Mouse (Mus musculus): ENCODE data around the gene Prdx5.
"Not testable (repeated sequence)": the region's sequence is repeated elsewhere in the genome, so short reads cannot be mapped to it uniquely, and the experiment has no call there.

The Prdx5 gene

DNA sequence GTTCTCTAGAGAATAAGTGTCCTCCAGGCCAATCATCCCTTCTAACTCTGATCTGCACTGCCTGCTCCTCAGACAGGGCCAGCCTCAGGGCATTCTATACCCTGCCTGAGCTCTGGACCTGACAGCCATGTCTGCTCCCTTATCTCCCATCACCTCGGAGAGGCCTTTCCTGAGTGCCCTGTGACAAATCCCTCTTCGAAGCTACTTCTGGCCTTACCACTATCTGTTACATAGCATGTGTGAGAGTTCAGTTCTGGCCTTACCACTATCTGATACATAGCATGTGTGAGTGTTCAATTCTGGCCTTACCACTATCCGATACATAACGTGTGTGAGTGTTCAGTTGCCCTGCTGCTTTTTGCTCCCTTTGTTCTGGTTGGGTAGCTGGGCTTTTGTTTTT lies 5.4 kb upstream of the Prdx5 start:
- DNase-seq: peak; percentile 1

DNA sequence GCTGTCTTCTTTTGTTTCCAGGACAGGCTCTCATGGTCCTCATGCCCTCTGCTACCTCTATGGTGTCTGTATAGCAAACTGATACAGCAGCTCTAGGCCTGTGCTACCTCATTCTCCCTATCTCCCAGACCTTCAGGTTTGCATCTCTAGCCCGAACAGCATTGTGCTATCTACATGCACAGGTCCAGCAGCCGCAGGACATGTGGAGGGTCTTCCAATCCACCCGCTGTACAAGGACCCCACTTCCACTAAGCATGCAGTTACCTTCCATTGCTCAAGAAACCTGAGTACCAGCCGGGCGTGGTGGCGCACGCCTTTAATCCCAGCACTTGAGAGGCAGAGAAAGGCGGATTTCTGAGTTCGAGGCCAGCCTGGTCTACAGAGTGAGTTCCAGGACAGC lies 4.6 kb upstream of the Prdx5 start:
- DNase-seq: peak; percentile 1

DNA sequence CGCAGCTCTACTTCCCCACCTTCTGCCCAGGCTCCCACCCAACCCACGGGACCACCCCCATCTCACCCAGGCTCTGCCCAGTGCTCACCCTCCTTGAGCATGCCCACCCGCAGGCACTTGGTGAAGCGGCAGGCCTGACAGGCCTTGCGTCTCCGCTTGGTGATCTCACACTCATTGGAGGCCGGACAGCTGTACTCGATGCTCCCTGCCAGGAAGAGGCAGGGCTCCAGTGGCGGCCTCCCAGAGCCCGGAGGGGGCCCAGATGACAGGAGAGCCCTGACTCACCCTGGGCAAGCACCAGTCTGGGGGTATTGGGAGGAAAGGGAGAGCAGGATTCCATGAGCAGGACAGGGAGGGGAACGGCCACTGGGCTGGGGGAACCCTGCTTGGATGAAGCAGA lies 4.1 kb upstream of the Prdx5 start:
- DNase-seq: peak; percentile 7

GRCm38 (mm10) chr19:6913036-6913435 lies 3.1 kb upstream of the Prdx5 start:
- DNase-seq: no peak

DNA sequence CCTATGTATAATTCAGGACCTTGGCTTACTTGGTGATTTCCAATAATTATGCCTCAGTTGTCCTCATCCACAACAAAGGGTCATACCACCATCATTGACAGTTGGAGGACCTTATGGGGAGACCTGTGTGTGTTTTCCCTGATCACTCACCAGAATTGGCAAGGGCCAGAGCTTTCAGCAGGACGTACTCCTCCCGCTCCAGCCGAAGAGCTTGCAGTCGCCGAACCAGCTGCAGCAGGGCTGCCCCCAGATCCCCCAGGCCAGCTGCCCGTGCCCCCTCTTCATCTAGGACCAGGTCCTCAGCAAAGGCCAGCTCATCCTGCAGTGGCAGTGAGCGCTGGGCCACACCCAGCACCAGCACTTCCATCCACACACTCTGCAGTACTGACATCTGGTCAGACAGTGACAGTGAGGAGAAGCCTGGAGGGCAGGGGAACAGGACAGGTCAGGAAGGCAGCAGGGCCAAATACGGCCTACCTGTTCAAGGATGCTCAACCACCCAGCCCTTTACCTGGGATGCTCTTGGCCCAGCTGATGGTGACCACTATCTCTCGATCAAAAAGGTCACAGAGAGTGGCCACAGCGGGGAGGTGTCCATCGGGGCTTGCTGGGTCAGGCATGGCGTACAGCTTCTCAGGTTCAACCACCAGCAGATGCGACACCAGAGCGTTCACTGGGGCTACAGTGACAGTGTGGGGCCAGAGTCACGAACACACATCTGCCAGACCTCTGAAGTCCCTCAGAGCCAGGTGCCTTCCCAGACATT lies 2.5 kb upstream of the Prdx5 start:
- peak; percentile 5 for DNase-seq

GRCm38 (mm10) chr19:6911101-6912074 lies 1.5 kb upstream of the Prdx5 start:
- DNase-seq: peak; percentile 27

DNA sequence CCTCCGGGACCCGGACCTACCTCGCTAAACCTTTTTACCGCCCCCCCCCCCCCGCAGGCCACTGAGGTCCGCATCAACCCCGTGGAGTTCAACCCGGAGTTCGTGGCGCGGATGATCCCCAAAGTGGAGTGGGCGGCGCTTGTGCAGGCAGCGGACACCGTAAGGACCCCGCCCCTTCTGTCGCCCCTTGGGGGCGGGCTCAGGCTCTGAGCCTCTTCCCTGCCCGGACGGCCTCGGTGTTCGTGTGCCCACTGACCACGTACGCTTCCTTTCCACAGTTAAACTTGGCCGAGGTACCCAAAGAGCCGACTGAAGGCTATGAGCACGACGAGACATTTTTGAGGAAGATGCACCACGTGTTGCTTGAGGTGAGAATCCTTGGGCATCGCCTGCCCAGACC lies 400 bp upstream of the Prdx5 start:
- peak; percentile 72 for DNase-seq

- no peak for DNase-seq
Observed at GRCm38 (mm10) chr19:6909021-6909420, 885 bp downstream of the Prdx5 start.

DNA sequence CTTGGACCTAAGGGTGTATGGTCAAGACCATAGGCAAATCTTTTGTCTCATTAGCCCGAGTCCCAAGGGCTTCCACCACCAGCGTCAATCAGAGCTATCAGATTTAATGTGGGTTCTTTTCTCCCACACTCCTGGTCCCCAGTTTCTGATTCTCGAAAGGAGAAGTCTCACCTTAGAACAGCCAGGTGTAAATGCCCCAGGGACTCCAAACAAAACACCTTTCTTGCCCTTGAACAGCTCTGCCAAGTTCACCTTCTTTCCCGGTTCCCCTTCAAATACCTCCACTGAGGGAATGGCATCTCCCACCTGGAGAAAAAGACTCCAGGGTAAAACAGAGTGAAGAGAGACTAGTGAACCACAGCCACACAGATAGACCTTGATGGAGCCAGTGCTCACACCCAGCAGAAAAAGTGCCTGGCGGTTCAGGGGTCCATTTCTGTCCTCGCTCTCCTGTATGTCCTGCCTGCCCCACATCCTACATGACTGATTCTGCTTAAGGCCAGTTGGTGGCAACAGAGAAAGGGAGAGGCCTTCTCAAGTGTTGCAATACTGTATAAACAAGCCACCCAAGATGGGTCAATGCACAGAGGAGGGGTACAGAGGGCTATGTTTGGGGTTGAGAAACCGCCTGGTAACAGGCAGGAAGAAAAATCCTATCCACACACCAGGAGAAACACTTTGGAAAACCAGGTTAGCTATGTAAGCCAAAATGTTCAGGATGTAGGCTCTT lies 1.9 kb downstream of the Prdx5 start:
- peak; percentile 8 for DNase-seq

DNA sequence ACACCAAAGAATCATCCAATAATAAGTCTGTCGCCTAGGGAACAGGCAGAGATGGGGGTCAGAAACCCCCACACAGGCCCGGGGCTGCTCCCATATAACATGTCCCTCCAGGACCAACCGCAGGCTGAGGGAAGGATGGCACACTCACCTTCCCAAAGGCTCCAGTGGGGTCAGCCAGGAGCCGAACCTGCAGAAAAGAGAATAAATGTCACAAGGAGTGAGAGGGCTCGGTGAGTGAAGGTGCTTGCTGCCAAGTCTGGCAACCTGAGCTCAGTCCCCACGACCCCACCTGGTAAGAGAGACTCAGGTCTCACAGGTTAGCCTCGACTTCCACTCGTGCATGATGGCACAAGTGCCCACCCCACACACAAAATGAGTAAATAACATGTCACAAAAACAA lies 2.8 kb downstream of the Prdx5 start:
- DNase-seq: no peak

DNA sequence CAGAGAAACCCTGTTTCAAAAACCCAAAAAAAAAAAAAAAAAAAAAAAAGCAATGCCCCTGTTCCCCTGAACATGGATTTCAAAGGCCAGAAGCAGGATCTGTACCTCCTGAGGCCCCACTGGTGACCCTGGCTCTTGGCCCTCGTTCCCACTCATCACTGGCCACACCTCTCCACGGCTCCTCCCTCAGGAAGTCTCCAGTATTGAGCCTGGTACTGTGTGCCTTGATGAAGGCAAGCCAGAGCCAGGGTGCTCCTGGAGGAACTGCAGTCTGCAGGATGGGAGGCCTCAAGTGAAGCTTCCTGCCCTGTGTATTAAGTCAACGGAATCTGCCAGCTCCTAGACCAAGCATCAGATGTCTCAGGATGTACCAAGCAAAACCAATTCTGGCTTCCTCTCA lies 3.7 kb downstream of the Prdx5 start:
- no peak for DNase-seq

DNA sequence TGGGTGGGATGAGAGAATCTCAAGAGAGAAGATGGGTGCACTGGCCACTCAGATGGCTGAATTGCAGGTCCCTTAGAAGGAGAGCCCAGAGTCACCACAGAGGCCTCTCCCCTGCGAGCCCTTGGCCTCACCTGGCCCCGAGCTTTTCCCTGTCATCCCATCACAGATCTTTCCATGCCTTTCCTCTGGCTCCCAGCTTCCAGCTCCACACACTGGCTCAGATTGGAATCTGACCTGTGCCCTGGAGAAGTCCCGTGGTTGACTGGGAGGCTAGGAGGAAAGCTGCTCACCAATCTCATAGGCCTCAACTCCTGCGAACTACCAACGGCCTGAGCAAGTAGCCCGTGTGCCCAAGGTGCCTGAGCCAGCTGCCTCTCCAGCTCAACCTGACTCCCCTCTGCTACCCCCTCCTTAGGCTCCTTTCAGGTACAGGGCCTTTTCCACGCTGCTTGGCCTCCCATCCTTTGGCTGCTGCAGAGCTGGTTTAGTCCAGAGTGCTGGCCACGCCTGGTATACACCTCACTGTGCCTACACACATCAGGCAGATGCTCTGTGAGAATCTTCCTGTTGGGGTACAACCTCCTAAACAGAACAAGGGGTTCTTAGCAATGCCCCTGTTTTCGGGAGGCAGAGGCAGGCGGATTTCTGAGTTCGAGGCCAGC lies 4.3 kb downstream of the Prdx5 start:
- no peak for DNase-seq

DNA sequence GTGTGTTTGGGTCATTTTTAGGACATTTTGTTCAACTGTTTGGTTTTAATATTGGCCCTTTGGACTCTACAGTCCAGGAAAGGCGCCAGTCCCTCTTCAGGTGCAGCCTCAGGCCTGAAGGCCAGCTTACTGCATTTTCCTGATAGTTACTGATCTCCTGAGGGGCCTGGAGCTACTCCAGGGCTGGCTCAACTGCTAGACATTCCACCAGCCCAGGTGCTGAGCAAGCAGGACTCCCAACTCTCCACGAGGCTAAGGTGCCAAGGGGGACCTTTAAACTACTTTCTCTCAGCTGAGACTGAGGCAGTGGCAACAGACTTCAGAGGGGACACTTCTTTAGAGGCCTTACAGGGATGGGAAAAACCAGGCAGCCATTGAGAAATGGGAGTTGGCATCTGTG lies 5.1 kb downstream of the Prdx5 start:
- no peak for DNase-seq

DNA sequence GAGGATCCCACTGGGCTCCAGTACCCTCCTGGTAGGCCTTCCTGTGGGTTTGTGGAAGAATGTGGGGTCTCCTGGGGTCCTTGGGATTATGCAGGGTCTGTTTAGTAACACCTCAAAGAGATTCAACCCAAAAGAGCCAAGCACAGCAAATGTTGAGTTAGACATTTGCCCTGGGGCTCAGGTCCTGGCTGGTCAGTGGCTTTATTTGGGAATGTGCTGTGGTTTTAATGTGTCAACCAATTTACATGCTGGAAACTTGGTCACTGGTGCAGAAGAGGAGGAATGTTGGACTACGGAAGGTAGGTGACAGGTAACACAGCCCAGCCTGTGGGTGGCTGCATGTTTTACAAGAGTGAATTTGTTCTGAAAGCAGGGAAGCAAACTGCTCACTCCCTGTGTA lies 6.9 kb downstream of the Prdx5 start:
- DNase-seq: no peak

DNA sequence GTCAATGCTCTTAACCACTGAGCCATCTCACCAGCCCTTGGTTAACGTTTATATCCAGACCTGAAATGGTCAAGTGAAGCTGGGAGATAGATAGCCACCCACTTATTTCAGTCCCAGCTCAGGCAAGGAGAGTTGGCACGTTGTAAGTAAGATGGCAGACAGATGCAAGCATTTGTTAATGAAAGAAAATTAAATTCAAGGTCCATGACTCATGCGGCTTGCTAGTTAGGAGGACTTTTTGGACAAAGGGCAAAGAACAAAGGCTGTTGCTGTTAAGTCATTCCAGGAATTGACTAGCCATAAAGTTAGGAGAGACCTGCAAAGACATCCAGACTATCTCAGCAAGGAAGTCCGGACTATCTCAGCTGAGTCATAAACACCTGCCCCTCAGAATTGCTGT lies 10.3 kb downstream of the Prdx5 start:
- no peak for DNase-seq

GRCm38 (mm10) chr19:6895608-6896305 lies 14.1 kb downstream of the Prdx5 start:
- DNase-seq: not testable (repeated sequence)

GRCm38 (mm10) chr19:6893731-6894451 lies 16.0 kb downstream of the Prdx5 start:
- DNase-seq: no peak

- DNase-seq: no peak
Observed at GRCm38 (mm10) chr19:6892512-6892911, 17.4 kb downstream of the Prdx5 start.

DNA sequence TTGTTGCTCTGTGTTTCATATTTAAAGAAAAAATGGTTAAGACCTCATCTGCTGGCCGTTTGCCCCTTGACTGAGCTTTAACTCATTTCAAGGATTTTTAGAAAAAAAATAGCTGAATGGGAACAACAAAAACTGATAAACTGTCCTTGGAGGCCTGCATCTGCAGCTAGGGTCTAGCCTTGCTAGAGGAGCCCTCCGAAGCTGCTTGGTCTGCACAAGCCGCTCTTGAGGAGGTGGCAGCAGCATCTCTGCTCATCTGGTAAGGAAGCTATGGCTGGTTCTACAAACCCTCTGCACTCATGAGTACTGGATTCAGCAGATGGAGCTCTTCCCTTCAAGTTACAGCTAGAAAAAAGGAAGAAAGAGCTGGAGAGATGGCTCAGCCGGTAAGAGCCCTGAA lies 31.9 kb downstream of the Prdx5 start:
- no peak for DNase-seq

- no peak for DNase-seq
Observed at GRCm38 (mm10) chr19:6876799-6877198, 33.1 kb downstream of the Prdx5 start.

DNA sequence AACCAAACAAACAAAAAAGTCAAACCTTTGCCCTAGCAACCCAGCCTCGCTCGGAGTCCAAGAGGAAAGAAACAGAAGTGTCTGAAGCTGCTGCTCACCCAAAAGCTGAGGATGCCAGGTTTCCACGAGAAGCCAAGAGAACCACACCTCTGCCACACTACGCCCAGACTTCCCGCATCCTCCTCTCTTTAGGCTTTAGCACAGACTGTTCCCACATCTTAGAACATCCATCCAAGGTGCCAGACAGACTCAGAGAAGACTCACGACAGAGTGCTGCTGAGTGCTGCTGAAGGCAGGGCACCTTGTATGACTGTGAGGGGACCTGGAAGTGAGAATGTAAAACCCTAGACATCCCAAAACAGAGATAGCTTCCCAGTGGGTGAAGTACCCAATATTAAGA lies 34.1 kb downstream of the Prdx5 start:
- DNase-seq: no peak

Data from layer of hippocampus, adult 9-11 months (tissue).